Mouse (Mus musculus): ENCODE measurements around the gene Cit. TPM values are rescaled to one million over a fixed set of nuclear protein-coding genes. Genes with fewer than 3 reads are reported as not detected.

Cit gene
- polyA plus RNA-seq, 1 experiment from 2014 or later: 4.8 TPM

DNA sequence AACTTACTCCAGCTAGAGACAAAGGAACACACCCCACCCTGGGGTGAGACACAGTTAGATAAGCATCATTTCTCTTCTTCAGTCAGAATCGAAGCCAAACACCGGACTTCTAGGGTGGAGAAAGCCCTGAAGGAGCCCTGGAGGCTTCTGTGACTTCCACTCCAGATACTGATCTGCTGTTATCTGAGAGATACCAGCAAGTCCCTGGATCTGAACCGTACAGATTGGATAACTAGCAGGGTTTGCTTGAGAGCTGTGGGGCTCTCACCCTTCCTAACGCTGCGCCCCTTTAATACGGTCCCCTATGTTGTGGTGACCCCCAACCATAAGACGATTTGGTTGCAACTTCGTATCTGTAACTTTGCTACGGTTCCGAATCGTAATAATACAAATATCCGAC lies 177.1 kb downstream of the Cit start:
- WGBS: 80% methylated on average over 12 of the region's 12 CpGs
- no peak for DNase-seq (ENCODE audit: low spot score)
- Histone ChIP-seq H3K4me2 (replicated peaks; ENCODE audit: low read depth, low read length) (peak overlapping the region; percentile 73), H3K9ac (replicated peaks; ENCODE audit: low read depth) (peak overlapping the region; percentile 6; the same call in 1 of the 2 replicates), H3K27ac (ENCODE audit: low read length) (peak overlapping the region; percentile 90; the same call in 1 of the 2 replicates), H3K36me3 (ENCODE audit: insufficient read depth, low read length) (peaks cover 38% of the 10 kb centered on the region), H3K4me1 (ENCODE audit: insufficient read depth, low read depth, low read length) (no peaks in the 10 kb centered on the region; the same call in 1 of the 2 replicates), H3K9me3 (ENCODE audit: low read length) (no peaks in the 10 kb centered on the region), H3K4me3 (ENCODE audit: low read depth, low read length) (peak overlapping the region; percentile 76), H3K27me3 (replicated peaks; ENCODE audit: insufficient read depth, low read length) (no peaks in the 10 kb centered on the region)
- TF ChIP-seq EP300 (IDR thresholded peaks at IDR 0.05) (no peak), CTCF (IDR thresholded peaks at IDR 0.05) (no peak)
- no peak for ATAC-seq

DNA sequence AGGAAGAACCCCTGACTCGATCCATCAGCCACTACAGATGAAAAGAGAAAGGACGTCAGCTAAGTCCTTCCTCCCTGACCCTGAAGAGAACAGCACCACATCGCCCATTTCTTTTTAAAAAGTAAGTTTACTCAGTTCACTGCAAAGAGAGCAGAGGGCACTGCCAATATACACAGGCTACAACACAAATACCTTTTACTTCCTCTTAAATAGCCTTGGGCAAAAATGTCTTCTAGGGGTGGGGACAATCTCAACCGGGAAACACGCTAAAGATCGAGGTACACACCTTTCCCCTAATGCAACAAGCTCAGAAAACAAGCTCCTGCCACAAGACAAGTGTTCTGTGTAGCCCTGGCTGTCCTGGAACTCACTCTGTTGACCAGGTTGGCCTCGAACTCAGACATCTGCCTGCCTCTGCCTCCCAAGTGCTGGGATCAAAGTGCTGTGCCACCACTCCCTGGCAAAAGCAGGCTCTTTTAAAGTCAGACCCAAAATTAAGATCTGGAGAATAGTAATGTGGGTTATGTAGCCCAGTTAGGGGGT lies 177.7 kb downstream of the Cit start:
- Histone ChIP-seq H3K4me1 (ENCODE audit: insufficient read depth, low read depth, low read length) (no peaks in the 10 kb centered on the region; the same call in 1 of the 2 replicates), H3K36me3 (ENCODE audit: insufficient read depth, low read length) (peaks cover 32% of the 10 kb centered on the region), H3K4me3 (ENCODE audit: low read depth, low read length) (peak overlapping the region; percentile 76), H3K9ac (replicated peaks; ENCODE audit: low read depth) (no peak overlapping the region; the same call in 1 of the 2 replicates), H3K4me2 (replicated peaks; ENCODE audit: low read depth, low read length) (peak overlapping the region; percentile 73), H3K27me3 (replicated peaks; ENCODE audit: insufficient read depth, low read length) (no peaks in the 10 kb centered on the region), H3K27ac (ENCODE audit: low read length) (peak overlapping the region; percentile 90), H3K9me3 (ENCODE audit: low read length) (no peaks in the 10 kb centered on the region)
- WGBS: 33% methylated on average over 7 of the region's 7 CpGs
- no peak for TF ChIP-seq CTCF (IDR thresholded peaks at IDR 0.05)
- TF ChIP-seq EP300 (IDR thresholded peaks at IDR 0.05): no peak
- ATAC-seq: no peak
- peak; percentile 63 for DNase-seq (ENCODE audit: low spot score)

DNA sequence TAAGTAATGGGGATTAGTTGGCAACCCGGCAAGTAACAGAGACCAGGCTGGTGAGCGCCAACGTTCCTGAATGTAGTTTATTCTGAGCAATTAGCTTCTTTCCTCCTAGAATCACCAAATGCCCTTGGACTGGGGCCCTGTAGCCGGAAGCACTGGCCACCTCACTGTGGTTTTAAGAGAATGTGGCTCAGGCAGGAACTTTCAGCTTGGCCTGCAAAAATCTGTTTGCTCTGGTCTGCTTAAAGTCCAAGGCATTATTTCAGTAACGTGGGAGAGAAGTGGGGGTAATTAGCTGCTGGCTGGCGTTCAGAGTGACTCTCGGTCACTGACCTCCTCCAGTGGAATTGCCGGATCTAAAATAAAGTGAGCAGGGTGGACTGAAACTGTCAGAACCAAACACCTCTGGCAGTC lies 178.2 kb downstream of the Cit start:
- peak overlapping the region; percentile 73 for H3K4me2 ChIP-seq (replicated peaks; ENCODE audit: low read depth, low read length)
- 14% methylated on average over 8 of the region's 8 CpGs for WGBS
- DNase-seq (ENCODE audit: low spot score) (peak; percentile 40), ATAC-seq (no peak)
- peaks cover 26% of the 10 kb centered on the region for H3K36me3 ChIP-seq (ENCODE audit: insufficient read depth, low read length)
- H3K9ac ChIP-seq (replicated peaks; ENCODE audit: low read depth): peak overlapping the region; percentile 79
- H3K27ac ChIP-seq (ENCODE audit: low read length): peak overlapping the region; percentile 90
- H3K4me3 ChIP-seq (ENCODE audit: low read depth, low read length): peak overlapping the region; percentile 76
- TF ChIP-seq CTCF (IDR thresholded peaks at IDR 0.05) (no peak), EP300 (IDR thresholded peaks at IDR 0.05) (no peak)
- H3K4me1 ChIP-seq (ENCODE audit: insufficient read depth, low read depth, low read length): no peaks in the 10 kb centered on the region; the same call in 1 of the 2 replicates
- H3K9me3 ChIP-seq (ENCODE audit: low read length): no peaks in the 10 kb centered on the region
- no peaks in the 10 kb centered on the region for H3K27me3 ChIP-seq (replicated peaks; ENCODE audit: insufficient read depth, low read length)

DNA sequence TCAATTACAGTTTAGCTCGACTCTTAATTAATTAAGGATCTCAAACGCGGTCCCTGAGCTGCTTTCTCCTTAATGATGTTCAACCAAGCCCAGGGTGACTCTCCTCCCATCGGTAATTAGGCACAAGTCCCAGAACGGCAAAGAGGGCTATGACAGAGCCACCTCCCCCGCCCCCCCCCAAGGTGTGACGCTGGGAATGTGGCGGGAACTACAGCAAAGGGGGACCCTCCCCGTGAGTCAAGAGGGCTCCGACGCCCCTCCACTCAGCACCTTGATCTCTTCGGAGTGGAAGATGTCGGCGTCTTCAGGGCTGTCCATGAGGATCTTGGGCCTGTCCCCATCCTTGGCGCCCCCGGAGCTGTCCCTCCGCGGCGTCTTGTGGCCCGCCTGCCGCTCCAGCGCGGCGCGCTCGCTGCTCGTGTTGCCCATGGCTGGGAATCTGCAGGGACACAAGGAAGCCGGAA lies 178.8 kb downstream of the Cit start:
- peak; percentile 47 for ATAC-seq
- peak overlapping the region; percentile 90 for H3K27ac ChIP-seq (ENCODE audit: low read length)
- under 1% methylated on average over 28 of the region's 28 CpGs for WGBS

DNA sequence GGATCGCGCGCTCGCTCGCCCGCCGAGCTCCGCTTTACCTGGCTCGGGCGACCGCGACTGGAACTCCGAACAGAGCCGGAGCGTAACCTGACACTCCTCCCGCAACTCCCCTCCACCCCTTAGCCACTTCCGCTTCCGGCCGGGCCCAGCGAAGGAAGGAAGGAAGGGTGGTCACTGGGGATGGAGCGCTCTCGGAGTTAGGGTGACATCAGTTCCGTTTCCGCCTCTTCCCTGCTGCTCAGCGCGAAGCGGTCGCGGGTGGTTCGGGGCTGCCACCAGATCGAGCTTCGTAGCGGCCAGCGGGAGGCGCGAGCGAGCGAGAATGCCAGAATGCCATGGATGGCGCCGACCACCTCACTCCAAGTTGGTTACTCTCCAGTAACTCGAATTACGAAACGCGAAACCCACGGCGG lies 179.3 kb downstream of the Cit start, which contains the start of gene Prkab1:
Gene Prkab1, minus strand, starts transcription at position 182 of the 413 bp plus-strand sequence.
- H3K4me2 ChIP-seq (replicated peaks; ENCODE audit: low read depth, low read length): peak within 1 kb of the TSS; percentile 73
- H3K9ac ChIP-seq (replicated peaks; ENCODE audit: low read depth): peak within 1 kb of the TSS; percentile 79
- peaks cover 19% of the 10 kb centered on the region for H3K36me3 ChIP-seq (ENCODE audit: insufficient read depth, low read length)
- TF ChIP-seq CTCF (IDR thresholded peaks at IDR 0.05) (peak; percentile 80), EP300 (IDR thresholded peaks at IDR 0.05) (peak; percentile 64; the same call in 1 of the 2 replicates)
- peak within 1 kb of the TSS; percentile 90 for H3K27ac ChIP-seq (ENCODE audit: low read length)
- WGBS: under 1% methylated on average over 39 of the region's 46 CpGs
- ATAC-seq (peak; percentile 97), DNase-seq (ENCODE audit: low spot score) (peak; percentile 99)
- H3K27me3 ChIP-seq (replicated peaks; ENCODE audit: insufficient read depth, low read length): no peaks in the 10 kb centered on the region
- H3K4me1 ChIP-seq (ENCODE audit: insufficient read depth, low read depth, low read length): no peaks in the 10 kb centered on the region; the same call in 1 of the 2 replicates
- no peaks in the 10 kb centered on the region for H3K9me3 ChIP-seq (ENCODE audit: low read length)
- peak within 1 kb of the TSS; percentile 76 for H3K4me3 ChIP-seq (ENCODE audit: low read depth, low read length)

More for the DNA sequence above, 178.8 kb downstream of the Cit start:
- peak overlapping the region; percentile 79 for H3K9ac ChIP-seq (replicated peaks; ENCODE audit: low read depth)
- H3K27me3 ChIP-seq (replicated peaks; ENCODE audit: insufficient read depth, low read length): no peaks in the 10 kb centered on the region
- H3K36me3 ChIP-seq (ENCODE audit: insufficient read depth, low read length): peaks cover 24% of the 10 kb centered on the region
- H3K4me1 ChIP-seq (ENCODE audit: insufficient read depth, low read depth, low read length): no peaks in the 10 kb centered on the region; the same call in 1 of the 2 replicates
- H3K4me2 ChIP-seq (replicated peaks; ENCODE audit: low read depth, low read length): peak overlapping the region; percentile 73
- peak; percentile 49 for DNase-seq (ENCODE audit: low spot score)
- H3K9me3 ChIP-seq (ENCODE audit: low read length): no peaks in the 10 kb centered on the region
- TF ChIP-seq CTCF (IDR thresholded peaks at IDR 0.05): no peak
- TF ChIP-seq EP300 (IDR thresholded peaks at IDR 0.05): no peak
- peak overlapping the region; percentile 76 for H3K4me3 ChIP-seq (ENCODE audit: low read depth, low read length)

DNA sequence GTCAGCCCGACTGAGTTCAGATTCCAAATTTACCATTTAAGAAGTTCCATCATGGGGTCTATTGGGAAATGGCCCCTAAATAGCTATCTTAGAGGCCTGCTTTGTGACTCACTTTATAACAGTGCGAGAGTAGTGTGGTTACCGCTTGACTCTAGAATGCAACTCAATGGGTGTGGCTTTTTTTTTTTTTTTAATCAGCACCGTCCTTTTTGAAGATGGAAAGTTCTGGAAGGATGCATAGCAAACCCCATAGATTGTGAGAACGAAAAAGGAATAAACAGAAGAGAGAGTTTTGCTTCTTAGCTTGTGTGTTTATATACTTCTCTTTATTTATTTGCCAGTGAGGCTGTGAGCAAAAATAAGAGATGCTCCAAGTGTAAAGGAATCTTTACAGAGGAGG lies 181.0 kb downstream of the Cit start:
- Histone ChIP-seq H3K4me2 (replicated peaks; ENCODE audit: low read depth, low read length) (no peak overlapping the region), H3K36me3 (ENCODE audit: insufficient read depth, low read length) (peaks cover 4% of the 10 kb centered on the region; the same call in 1 of the 2 replicates), H3K9ac (replicated peaks; ENCODE audit: low read depth) (no peak overlapping the region), H3K27ac (ENCODE audit: low read length) (no peak overlapping the region), H3K27me3 (replicated peaks; ENCODE audit: insufficient read depth, low read length) (no peaks in the 10 kb centered on the region), H3K9me3 (ENCODE audit: low read length) (no peaks in the 10 kb centered on the region), H3K4me3 (ENCODE audit: low read depth, low read length) (no peak overlapping the region), H3K4me1 (ENCODE audit: insufficient read depth, low read depth, low read length) (no peaks in the 10 kb centered on the region; the same call in 1 of the 2 replicates)
- no peak for ATAC-seq
- 86% methylated on average over 5 of the region's 5 CpGs for WGBS
- DNase-seq (ENCODE audit: low spot score): no peak
- no peak for TF ChIP-seq CTCF (IDR thresholded peaks at IDR 0.05)
- TF ChIP-seq EP300 (IDR thresholded peaks at IDR 0.05): no peak
